Mouse (Mus musculus): ENCODE measurements at regions not wholly inside any gene's neighbourhood (a gene's known extent, or its start where the extent isn't known, plus 50 kb on each side); places are given as distances from the start of the nearest gene placed in this dataset.

DNA sequence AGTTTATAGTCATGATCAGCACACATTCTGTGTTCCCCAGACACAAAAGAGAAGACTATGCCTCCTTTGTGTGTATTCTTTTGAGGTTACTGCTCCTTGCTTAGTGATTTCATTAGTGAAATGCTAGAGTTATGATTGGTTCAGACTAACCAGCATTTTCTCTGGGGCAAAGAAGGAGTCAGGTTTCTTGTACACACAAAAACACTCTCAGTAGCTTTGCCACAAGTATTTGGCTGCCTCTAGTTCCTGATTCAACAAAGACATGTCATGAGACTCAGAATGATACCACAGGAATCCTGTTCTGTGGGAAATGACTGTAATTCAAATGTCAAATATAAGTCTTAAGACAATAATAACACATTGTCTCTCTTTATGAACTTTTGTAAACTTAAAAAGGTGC is 86.9 kb downstream of the Alx1 start:
- no peak for DNase-seq

DNA sequence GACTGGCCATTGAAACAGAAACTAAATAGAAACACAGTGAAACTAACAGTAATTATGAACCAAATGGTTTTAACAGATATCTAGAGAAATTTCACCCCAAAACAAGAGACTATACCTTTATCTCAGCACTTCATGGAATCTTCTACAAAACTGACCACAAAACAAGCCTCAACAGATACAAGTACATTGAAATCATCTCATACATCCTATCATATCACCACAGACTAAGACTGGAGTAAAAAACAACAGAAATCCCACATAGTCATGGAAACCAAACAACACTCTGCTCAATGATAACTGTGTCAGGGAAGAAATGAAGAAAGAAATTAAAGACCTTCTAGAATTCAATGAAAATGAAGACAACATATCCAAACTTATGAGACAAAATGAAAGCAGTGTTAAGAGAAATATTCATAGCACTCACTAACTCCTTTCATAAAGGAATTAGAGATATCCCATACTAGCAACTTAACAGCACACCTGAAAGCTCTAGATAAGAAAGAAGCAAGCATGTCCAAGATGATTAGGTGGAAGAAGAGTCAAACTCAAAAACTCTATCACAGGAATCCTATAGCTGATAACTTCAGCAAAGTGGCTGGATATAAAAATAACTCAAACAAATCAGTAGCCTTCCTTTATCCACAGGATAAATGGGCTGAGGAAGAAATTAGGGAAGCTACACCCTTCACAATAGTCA is 89.0 kb downstream of the Alx1 start:
- DNase-seq = no peak

DNA sequence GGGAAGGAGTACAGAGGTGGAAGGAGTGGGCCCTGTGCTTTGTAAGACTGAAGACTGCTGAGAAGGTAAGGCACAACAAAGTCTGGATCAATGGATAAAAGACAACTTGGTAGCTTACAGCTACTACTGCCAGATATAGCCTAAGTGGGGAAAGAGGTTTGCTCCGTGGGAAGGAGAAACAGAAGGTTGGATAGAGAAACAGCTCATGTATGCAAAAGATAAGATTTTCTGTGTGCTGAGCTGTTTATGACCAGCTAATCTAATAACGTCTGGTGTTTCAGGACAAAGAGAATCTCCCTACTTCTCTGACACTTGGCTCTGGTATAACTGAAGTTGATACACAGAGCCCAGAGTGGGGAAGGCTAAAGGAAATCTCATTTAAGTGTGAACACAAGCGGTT is 98.6 kb downstream of the Alx1 start:
- no peak for DNase-seq

DNA sequence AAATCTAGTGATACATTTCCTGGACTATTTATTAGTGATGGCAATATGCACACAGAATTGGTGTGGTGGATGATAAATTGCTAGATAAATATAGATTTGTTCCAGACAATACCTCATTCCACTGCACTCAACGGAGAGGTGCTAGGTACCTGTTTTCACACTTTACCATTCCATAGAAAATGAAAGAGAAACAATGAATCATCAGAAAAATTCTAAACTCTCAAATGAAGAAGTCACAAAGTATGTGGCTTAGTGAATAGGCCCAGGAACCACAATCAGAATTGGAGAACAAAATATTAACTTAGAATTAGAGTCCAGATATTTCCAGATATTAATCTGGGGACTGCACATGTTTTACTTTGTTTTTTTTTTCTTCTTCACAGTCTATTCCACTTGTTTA is 101.4 kb downstream of the Alx1 start:
- no peak for DNase-seq

DNA sequence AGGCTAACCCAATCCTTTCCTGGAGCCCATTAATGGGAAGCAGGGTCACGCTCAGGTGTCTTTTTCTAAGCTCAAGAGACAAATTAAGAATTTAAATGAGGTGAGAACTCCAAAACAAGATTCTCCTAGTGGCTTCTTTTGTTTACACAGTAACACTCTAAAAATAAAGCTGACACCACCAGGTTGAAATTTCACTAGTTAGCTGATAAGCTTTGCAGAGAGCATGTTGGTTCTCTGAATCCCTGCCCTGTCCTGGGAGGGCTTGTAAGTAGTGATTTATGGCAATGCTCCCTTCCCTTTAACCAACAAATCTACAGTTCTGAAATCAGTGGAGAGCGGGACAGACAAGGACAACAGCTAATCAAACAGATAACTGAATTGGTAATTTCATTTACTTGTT is 132.6 kb downstream of the Alx1 start:
- DNase-seq = no peak

DNA sequence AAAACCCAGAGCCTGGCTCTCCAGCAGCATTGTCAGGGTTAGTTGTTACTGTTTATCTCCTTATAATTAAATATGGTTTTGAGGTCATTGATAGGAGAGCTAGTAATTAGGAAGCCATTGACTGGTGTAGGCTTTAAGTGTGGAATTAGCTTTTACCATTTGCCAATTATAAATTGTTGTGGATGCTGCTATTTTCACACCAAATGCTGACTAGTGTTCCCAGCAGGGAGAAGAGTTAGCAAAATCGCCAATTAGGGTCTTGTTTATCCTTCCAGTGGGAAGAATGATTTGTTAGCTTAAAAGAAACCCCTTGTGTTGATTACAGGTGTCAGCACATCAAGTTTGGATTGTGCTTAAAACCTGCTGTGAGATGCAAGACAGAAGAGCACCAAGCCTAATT is 134.1 kb downstream of the Alx1 start:
- DNase-seq = no peak

DNA sequence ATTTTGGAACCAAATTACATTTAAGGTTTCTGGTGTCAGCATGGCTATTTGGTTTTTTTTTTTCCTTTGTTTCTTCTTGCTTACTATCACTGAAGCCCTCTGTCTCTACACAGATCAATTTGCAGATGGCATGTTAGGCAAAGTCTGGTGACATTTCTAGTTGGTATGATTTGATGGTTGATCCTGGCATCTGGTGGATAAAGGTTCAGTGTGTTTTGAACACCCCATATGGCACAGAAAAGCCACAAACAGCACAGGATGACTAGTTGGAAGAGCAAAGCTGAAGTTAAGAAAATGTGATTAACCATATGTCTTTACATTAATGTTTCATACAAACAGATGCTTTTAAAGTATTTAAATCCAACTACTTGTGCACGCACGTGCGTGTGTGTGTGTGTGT is 137.6 kb downstream of the Alx1 start:
- no peak for DNase-seq

DNA sequence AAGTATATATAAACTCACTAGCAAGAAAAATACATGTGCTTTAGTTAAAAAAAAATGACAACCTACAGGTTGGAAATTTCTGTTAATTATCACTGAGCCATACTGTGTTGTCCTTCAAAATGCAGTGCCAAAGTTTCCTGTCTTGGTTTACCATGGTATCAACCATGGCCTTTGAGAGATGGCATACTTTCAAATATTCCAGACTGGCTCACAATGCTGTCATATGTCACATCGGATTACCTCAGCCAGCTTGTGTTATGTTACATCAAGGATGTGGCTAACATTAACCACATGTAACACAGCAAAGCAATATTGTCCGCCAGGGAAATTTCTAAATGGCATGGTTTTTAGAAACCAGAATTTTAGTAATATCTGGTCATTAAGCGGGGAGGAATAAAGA is 140.3 kb downstream of the Alx1 start:
- no peak for DNase-seq

DNA sequence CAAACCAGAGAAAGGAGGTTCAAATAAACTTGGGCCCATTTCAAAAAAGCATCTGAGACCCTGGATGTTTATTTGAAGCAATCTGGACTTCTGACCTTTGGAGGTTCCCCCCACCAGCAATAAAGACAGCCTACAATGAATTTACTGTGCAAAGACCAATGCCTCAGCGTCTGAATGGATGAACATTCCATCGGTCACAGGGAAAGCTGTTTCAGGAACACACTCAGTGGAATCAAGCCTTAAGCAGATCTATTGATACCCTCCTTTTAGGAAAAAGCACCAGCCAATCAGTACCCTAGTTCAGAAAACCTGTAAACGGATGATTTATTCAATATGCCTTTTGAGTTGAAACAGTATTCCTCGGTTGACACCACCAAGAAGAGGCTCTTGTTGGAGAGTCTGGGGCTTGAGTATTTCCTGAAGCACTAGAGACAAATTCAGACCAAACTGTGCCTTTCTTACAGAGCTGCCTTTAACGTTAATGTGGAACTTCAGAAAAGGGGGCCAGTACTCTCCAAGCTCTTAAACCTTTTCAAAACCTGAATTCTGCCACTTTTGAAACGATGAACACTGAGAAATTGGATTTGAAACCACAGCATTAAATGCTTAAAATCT is 148.1 kb downstream of the Alx1 start:
- DNase-seq = no peak

DNA sequence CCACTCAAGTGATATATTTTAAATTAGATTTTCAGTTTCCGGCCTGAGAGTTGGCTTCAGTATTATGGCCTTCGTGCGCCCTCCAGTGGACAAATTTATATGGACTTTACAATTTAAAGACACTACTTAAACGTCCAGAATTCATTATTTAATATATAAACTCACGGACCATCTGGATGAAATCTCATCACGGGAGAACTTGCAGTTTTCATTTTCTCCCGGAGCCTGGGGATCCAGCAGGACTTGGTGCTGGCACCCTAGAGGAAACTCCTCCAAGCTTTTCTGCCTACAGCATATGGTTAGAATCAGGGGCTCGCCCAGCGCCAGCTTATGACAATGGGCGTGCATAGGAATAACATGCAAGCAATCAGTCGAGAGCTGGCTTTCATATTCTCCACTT is 152.0 kb downstream of the Alx1 start:
- peak in 1 of 2 experiments; percentile 3 for DNase-seq

DNA sequence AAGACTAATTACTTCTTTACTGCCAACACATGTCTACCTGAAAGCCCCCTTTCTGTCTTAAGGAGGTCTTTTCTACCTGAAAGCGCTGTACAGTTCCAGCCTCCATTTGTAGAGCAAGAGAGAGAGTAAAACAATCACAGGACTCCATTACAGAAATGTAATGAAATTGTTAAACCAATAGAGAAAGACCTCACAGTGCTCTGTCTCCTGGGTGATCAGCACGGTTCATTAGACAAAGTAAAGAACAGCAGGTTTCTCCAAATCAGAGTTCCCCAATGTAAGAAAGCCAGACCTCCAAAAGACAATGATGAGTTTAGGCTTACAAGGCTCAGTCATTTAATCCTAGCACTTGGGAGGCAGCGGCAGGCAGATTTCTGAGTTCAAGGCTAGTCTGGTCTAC is 153.1 kb downstream of the Alx1 start:
- no peak for DNase-seq

DNA sequence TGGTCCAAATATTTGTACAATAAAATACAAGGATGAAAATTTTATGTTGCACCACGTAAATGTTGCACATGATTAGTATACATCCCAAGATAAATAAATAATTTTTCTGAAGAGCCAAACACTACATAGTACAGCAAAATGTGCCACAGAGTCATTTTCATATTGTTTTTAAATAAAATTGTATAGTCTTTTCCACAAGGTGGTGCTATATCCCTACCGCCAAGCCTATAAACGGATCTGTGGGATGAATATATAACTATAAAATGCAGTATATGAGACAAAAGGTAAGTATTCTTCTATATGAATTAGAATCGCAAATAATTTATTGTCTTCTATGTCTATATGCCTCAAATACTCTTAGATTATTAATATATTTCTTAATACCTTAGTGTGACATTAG is 163.1 kb downstream of the Alx1 start:
- no peak for DNase-seq

DNA sequence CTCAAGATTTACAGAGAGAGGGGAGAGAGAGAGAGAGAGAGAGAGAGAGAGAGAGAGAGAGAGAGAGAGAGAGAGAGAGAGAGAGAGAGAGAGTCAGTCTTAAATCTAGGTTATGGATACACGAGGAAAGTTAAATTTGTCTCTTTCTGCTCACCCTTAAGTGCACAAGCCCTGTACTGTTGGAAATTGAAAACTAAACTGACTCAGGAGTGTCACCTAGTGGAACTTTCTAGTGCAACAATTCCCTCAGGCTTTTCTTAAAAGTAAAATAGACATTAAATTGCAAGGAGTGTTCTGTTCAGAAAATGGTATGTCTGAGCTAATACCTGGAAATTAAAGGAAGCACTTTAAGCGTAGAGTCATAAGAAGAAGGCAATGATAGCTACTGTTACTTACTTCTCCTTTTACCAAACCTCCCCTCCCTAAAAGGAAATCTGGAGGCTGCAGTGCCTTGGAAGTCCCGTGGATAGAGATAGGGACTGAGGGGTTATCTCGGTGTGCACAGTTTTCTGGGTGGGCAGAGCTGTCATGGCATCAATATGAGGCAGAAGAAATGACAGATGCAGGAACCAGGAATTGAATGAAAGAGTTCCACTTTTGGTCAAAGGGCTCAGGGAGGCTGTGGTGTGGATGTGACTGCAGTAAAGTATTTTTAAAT is 193.3 kb downstream of the Alx1 start:
- DNase-seq = no peak

DNA sequence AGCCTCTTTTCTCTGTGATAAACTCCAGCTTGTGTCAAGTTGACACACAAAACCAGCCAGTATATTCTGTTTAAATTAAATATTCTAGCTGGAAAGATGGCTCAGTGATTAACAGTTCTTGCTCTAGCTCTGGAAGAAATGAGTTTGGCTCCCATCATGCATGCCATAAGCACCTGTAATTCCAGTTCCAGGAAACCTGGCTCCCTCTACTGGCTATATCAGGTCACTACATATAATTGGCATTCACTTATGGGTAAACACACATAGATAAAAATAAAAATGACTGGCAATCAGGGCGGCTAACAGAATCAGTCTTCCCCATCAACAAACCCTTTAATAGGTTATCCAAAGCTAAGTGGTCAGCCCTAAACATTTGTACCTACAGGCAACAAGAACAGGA is 194.2 kb downstream of the Alx1 start:
- DNase-seq = no peak

DNA sequence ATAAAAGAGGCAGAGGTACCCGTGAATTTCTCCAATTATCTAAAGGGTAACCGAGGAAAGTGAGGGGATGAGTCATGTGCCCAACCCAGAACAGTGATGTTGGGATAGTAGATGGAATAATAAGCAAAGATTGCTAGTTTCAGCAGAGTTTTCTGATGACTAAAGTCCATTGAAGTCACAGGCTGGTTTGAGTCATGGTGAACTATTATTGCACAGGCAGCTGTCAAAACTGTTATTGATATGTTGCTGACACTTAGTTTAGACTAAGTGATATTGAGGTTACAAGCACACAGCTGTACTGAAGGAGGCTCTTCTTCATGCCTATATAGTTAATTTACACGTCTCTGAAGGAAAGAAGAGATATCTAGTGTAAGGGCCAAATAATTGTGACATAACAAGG is 200.4 kb downstream of the Alx1 start:
- no peak for DNase-seq

DNA sequence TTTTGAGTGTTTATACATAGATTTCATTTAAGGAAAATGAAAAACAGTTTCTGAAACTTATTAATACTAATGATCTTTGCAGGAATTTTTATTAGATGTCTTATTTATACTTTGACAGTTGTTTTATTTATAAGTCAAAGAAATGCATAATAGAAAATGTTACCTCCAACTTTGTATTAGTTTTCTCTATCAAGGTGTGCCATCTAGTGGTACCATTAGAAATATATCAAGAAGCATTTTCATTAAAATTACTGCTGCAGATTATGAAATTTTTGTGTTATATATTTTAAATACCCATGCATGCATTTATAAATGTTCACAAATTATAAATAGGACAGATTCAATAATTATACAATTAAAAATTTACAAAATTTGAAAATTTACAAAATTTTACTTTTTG is 206.6 kb downstream of the Alx1 start:
- no peak for DNase-seq

DNA sequence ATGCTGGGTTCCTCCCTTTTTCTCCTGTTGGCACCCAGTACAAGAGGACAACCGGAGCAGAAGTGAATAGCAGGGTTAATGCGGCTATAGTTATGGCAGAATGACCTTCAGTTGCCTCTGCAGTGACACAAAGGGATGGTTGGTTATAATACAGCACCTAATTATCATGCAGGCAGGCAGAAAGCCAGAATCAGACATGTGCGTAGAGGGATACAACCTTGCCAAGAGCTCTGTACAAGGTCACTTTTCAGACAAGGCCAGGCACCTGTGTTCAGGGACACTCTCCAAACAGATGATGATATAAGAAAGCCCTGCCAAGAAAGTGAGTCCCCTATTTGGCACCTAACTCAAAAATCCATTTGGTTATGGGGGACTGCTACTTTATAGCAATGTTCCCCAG is 228.6 kb downstream of the Alx1 start:
- DNase-seq = peak; percentile 16 to 45

DNA sequence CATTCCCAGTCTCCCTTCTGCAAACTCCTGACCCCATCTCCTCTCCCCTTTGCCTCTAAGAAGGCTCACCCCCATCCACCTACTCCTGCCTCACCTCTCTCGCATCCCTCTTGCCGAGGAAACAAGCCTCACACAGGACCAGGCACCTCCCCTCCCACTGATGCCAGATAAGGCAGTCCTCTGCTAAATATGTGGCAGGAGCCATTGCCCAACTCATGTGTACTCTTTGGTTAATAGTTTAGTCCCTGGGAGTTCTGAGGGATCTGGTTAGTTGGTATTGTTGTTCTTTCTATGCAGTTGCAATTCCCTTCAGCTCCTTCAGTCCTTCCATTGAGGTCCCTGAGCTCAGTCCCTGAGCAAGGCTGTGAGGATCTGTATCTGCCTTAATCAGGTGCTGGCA is 250.8 kb downstream of the Alx1 start:
- DNase-seq = no peak

DNA sequence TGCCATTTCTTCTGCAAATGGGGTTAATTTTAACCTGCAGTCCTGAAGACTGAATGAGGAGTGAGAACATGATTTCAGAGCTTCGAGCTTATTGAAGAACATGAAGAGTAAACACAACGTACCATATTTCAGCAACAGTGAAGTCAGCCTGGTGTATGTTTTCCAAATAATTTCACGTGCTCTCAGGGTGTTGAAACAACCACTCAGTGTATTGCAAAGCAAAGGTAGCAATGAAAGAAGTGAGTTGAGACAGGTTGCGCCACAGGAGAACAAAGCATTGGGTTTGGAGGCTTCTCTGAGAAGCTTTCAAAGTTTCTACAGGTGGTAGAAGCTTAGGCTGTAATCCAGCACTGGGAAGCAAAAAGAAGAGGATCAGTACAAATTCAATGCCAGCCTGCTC is 251.7 kb downstream of the Rassf9 start:
- no peak for DNase-seq

DNA sequence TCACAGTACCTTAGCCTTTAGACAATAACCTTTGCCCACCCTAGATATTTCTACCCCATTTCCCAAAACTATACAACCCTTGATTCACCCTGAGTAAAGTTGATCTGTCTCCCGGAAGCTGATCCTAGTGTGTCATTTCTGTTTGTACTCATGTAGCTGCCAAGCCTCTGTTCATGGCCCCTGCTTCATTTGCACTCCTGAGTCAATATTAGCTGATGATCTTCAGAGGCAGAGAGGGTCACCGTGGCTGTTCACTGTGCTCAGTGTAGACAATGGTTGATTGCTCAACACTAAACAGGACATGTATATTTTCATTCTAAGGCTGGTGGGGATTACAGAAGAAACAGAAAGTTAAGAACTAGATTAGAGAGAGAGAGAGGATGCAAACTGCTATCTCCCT is 250.4 kb downstream of the Rassf9 start:
- no peak for DNase-seq

DNA sequence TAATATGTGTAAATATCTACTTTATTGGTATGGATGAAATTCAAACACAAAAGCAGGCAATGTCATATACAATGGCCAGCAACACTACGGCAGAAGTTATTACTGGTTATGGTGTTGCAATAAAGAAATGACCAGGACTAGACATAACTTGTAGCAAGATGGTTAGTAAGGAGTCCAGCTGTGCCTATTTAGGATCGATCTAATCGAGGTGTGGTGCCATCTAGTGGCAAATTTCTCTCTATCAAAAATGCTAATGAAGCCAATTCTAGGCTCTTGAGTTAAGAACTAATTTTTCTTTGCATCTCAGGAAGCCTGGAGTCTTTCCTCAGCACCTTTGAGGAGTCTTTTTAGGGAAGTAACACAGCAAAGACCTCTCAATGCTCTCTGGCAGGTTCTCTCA is 223.2 kb downstream of the Rassf9 start:
- DNase-seq = peak; percentile 1 to 47

DNA sequence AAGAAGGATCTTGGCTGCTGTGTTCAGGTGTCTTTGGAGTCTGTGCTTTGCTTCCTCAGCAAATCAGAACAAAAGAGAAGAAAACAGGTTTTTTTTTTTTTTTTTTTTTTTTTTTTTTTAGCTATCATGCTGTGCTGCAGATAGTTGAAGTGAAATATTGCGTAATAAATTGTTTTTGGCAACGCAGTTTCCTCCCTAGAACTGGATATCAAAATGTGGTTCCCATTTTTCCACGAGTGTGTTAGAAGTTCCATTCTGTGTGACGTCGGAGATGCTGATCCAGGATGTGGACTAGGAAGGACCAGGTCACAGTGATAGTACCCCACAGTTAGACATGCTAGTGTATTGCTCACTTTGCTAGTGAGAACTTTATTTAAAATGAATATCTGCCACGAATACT is 220.4 kb downstream of the Rassf9 start:
- no peak for DNase-seq

DNA sequence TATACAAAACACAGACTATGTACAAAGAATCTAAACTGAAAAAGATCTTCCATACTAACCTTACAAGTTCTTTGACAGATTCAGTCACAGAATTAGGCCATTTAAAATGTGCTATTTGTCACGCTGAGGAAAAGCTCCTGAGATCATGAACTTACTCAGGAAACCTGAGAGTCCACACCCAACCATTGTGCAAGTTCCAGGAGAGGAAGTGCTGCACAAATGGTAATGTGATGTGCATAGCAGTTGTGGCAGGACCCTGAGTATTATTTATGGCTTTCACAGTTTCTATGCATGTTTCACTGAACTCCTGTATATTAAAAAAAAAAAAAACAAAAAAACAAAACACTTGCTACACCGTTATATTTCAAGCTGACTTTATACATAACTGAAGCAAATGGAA is 200.2 kb downstream of the Rassf9 start:
- peak in 1 of 2 experiments; percentile 5 for DNase-seq

DNA sequence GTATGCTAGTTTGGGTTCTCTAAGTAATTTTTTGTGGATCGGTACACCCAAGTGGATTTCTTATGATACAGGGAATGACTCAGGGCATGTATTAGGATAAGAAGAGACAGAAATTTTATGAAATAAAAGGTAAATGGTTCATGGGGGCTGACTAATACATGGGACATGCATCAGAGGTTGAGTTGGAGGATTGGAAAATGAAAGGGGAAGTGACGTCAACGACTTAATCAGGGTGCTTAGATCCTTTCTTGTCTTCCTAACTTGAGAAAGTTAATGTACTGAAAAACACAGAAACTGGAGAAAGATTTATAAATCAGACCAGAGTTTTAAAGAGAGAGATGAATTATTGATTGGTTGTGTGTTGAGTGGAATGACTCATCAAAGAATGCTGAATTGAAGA is 193.8 kb downstream of the Rassf9 start:
- no peak for DNase-seq

All from adrenal gland, postnatal 36 days (tissue).